Mouse (Mus musculus) embryonic fibroblast, embryonic 13.5 days (primary cell): ENCODE data around the gene Grtp1. TPM values are rescaled to one million over a fixed set of nuclear protein-coding genes. Genes with fewer than 3 reads are reported as not detected.

Experiments
- H3K27ac ChIP-seq: 2 replicates; pipeline ENCODE4 v1.5.1; 2012; ENCODE audit warnings: low read length, control low read depth, inconsistent platforms; ENCODE audit not compliant: insufficient read depth
- H3K4me1 ChIP-seq: 2 replicates; pipeline ENCODE4 v1.6.1; 2011; ENCODE audit warnings: low read length; ENCODE audit not compliant: control insufficient read depth, insufficient read depth
- H3K4me3 ChIP-seq: 2 replicates; pipeline ENCODE4 v1.5.1; 2011; ENCODE audit warnings: mild to moderate bottlenecking, control low read depth, low read length; ENCODE audit not compliant: insufficient read depth
- CTCF ChIP-seq: IDR thresholded peaks from 2 replicates; pipeline ENCODE4 v1.5.1; 2011; ENCODE audit warnings: mild to moderate bottlenecking, control low read depth, low read length, moderate library complexity, borderline replicate concordance; ENCODE audit not compliant: insufficient read depth
- POLR2A ChIP-seq: IDR thresholded peaks from 2 replicates; pipeline ENCODE4 v1.6.1; 2011; ENCODE audit warnings: low read depth, mild to moderate bottlenecking, control low read depth, low read length, moderate library complexity
- polyA plus RNA-seq: library from polyadenylated mRNA; stranded (reverse); fragments of >200 nt; gene quantifications from 2 replicates; pipeline ENCODE4 v1.2.4, GENCODE M21; 2011; ENCODE audit warnings: low read depth; ENCODE audit not compliant: missing spikeins, insufficient read length

Grtp1 gene
- polyA plus RNA-seq = 0.70 and 2.1 TPM in 2 replicates

- H3K27ac ChIP-seq = no peak within 1 kb of the TSS
- H3K4me3 ChIP-seq = peak within 1 kb of the TSS; percentile 56
- no peaks in the 10 kb centered on the region for H3K4me1 ChIP-seq
- TF ChIP-seq POLR2A (no peak), CTCF (no peak)
These were observed at the start of gene Grtp1 for GRCm38 (mm10) chr8:13200301-13201012. Gene Grtp1 (minus strand): TSS chr8:13200620.

- Histone ChIP-seq H3K4me1 (no peaks in the 10 kb centered on the region), H3K27ac (no peak overlapping the region), H3K4me3 (no peak overlapping the region)
- TF ChIP-seq POLR2A (no peak), CTCF (no peak)
These were observed 44.0 kb upstream of the Grtp1 start for GRCm38 (mm10) chr8:13244343-13244880.

- no peaks in the 10 kb centered on the region for H3K4me1 ChIP-seq
- H3K27ac ChIP-seq = no peak overlapping the region
- no peak overlapping the region for H3K4me3 ChIP-seq
- TF ChIP-seq CTCF (no peak), POLR2A (no peak)
These were observed 42.8 kb upstream of the Grtp1 start for GRCm38 (mm10) chr8:13242985-13243870.

- no peak overlapping the region for H3K27ac ChIP-seq
- H3K4me3 ChIP-seq = no peak overlapping the region
- no peaks in the 10 kb centered on the region for H3K4me1 ChIP-seq
- TF ChIP-seq CTCF (no peak), POLR2A (no peak)
These were observed 40.3 kb upstream of the Grtp1 start for GRCm38 (mm10) chr8:13240691-13241090.

GRCm38 (mm10) chr8:13240055-13240454, 39.6 kb upstream of the Grtp1 start:
- Histone ChIP-seq H3K27ac (no peak overlapping the region), H3K4me1 (no peaks in the 10 kb centered on the region), H3K4me3 (no peak overlapping the region)
- TF ChIP-seq POLR2A = no peak
- TF ChIP-seq CTCF = no peak

- no peak for TF ChIP-seq POLR2A
- TF ChIP-seq CTCF = no peak
These were observed 34.4 kb upstream of the Grtp1 start for GRCm38 (mm10) chr8:13234803-13235202.

GRCm38 (mm10) chr8:13230471-13230870, 30.1 kb upstream of the Grtp1 start:
- no peak for TF ChIP-seq POLR2A
- no peak for TF ChIP-seq CTCF
- H3K4me1 ChIP-seq = no peaks in the 10 kb centered on the region
- H3K4me3 ChIP-seq = no peak overlapping the region

More at GRCm38 (mm10) chr8:13234803-13235202, 34.4 kb upstream of the Grtp1 start:
- Histone ChIP-seq H3K4me1 (no peaks in the 10 kb centered on the region), H3K4me3 (no peak overlapping the region), H3K27ac (no peak overlapping the region)

GRCm38 (mm10) chr8:13229802-13230201, 29.4 kb upstream of the Grtp1 start:
- no peak overlapping the region for H3K4me3 ChIP-seq
- no peak overlapping the region for H3K27ac ChIP-seq
- no peaks in the 10 kb centered on the region for H3K4me1 ChIP-seq
- no peak for TF ChIP-seq POLR2A
- TF ChIP-seq CTCF = no peak

More at GRCm38 (mm10) chr8:13230471-13230870, 30.1 kb upstream of the Grtp1 start:
- H3K27ac ChIP-seq = no peak overlapping the region

- H3K27ac ChIP-seq = no peak overlapping the region
- no peak for TF ChIP-seq CTCF
- TF ChIP-seq POLR2A = no peak
- no peak overlapping the region for H3K4me3 ChIP-seq
- no peaks in the 10 kb centered on the region for H3K4me1 ChIP-seq
These were observed 28.6 kb upstream of the Grtp1 start for GRCm38 (mm10) chr8:13228923-13229610.
